Mouse (Mus musculus): ENCODE data around the gene Cd101. TPM values are rescaled to one million over a fixed set of nuclear protein-coding genes. Genes with fewer than 3 reads are reported as not detected.

Cd101 gene
- total RNA-seq, 2 experiments from 2014 or later: 0.38 to 0.42 TPM

DNA sequence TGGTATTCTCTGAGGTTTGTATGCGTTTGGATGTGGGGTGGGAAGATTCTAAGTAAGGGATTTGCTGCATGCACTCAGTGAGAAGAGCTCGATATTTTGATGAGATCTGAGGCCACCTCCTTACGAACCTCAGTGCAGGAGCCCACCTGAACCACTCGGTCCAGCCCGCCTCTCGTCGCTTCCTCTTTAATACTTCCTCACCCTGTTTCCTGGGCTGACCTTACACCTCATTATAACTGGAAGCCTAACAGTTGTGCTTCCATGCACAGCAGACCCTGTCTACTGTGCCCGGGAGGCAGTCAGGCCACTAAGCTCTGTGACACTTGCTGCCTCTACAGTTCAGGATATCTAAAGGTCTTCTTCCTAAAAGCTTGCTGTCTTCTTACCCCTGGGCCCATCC is 50.1 kb downstream of the Cd101 start:
- Histone ChIP-seq H3K4me3 (no peak overlapping the region), H3K27ac (no peak overlapping the region)
- no peak for DNase-seq (ENCODE audit: low spot score in 2 of 2)
- TF ChIP-seq CTCF (conservative IDR thresholded peaks at IDR 0.05): no peak

DNA sequence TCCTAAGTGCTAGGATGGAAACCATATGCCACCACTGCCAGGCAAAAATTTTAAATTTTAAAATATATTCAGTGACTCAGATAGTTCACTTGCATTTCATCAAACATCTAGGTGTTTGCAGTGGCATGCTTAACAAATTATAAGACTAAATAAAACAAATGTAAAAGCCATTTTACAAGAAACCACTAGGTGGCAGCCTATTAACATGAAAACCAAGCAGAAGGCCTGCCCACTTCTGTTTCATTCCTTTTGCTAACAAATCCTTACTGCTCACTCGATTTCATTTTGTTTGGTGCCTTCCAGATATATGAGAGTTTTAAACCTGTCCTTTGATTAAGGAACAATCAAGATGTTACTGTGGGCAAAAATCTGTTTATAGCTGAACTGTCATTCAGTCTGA is 55.5 kb downstream of the Cd101 start:
- peak; percentile 91 for TF ChIP-seq CTCF (conservative IDR thresholded peaks at IDR 0.05)
- H3K4me3 ChIP-seq: no peak overlapping the region
- DNase-seq (ENCODE audit: low spot score in 2 of 2): peak; percentile 55 to 66
- H3K27ac ChIP-seq: no peak overlapping the region

DNA sequence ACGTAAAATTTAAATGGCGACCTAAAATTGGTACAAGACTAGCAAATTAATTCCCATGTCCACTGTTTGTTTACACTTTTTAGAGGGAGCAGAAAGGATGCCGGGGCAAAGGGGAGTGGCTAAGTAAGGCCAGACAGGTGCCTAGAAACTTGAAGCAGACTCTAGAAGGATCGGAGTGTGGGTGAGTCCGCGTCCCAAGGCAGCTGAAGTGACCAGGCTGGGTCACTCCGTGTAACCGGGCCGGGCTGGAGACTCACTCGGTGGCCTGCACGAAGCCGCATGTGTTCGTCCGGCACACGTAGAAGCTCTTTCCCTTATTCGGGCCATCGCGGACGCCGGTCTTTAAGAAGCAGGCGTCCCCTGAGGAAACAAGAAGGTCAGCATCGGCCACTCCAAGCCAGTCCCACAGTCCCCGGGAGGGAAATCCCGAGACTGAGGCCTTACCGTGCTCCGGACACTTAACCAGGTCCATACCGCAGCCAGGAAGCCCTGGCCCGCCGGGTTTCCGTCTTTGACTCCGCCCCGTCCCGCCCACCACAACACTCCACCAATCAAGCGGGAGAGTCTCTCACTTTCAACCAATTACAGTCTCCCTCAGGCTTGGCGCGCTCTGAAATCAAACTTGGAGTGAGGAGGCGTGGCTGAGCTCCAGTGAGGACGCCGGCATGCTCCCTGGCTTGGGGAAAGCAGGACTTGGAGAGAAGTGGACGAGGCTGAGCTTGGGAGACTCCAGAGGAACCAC is 60.0 kb downstream of the Cd101 start, which contains the start of gene Ttf2:
Gene Ttf2, minus strand, starts transcription at position 488 of the 742 bp plus-strand sequence.
- Histone ChIP-seq H3K27ac (no peak within 1 kb of the TSS), H3K4me3 (peak within 1 kb of the TSS; percentile 67)
- TF ChIP-seq CTCF (conservative IDR thresholded peaks at IDR 0.05): no peak
- peak; percentile 88 to 89 for DNase-seq (ENCODE audit: low spot score in 2 of 2)

DNA sequence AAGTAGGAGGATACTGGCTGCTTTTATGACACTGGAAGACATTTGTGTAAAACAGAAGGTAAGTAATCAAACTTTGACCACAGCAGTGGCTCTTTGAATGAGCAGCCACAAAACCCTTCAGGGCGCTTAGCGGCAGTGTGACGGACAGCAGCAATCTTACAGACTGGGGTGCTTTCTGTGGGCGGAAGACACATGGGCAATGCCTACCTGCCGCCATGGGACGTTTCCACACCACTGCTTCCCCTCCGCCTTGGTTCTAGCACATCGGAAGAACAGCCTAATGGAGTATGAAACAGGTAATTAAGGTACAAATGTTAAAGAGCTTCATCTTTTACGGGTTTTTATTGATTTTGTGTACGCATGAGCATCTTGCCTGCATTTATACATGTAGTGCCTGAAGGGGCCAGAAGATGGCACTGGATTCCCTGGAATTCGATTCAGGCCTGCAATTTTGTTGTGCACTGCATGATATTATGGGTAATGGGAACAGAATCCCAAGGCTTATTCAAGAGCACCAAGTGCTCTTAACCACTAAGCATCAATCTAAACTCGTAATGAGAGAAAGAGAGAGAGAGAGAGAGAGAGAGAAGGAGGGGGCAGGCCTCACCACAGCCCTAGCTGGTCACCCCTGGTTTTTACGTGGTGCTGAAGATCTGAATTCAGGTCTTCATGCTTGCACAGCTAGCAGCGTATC is 65.4 kb downstream of the Cd101 start:
- Histone ChIP-seq H3K4me3 (no peak overlapping the region), H3K27ac (no peak overlapping the region)
- DNase-seq (ENCODE audit: low spot score in 2 of 2): peak; percentile 54 to 79
- TF ChIP-seq CTCF (conservative IDR thresholded peaks at IDR 0.05): peak; percentile 86

DNA sequence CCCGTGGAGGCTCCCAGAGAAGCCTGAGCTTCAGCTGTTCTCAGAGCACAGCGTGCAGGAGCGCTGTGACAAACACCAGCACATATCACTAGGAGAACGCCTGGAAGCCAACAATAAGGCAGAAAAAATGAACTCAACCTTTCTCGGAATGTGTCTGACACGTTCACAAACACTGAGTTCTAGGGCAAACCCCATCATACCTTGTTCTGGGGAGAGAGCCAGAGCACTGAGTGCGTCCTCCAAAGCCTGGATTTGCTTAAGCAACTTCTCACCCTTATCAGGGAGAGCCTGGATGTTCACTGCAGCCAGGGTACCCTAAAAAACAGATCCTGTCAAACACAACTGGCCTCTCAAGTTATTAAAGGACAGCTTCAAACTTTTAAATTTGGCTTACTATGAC is 67.9 kb downstream of the Cd101 start:
- TF ChIP-seq CTCF (conservative IDR thresholded peaks at IDR 0.05): no peak
- Histone ChIP-seq H3K4me3 (no peak overlapping the region), H3K27ac (no peak overlapping the region)
- no peak for DNase-seq (ENCODE audit: low spot score in 2 of 2)

DNA sequence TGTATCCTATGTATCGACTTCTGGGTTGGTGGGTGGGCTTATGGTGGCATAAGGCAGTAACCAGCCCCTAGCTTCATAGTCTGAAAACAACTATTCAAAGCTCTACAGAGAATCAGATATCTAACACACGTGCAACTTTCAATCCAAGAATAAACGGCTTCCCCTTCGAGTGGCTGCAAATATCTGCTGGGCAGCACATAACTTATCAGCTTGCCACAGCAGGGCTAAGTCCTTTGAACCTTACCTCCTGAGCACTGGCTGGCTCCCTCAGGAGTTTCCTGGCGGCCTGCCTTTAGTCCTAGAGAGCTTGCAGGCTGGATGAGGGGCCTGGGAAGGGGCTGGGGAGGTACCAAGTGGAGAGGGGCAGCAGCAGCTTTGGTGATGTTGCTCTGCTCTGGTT is 68.3 kb downstream of the Cd101 start:
- no peak for DNase-seq (ENCODE audit: low spot score in 2 of 2)
- Histone ChIP-seq H3K4me3 (no peak overlapping the region), H3K27ac (no peak overlapping the region)
- TF ChIP-seq CTCF (conservative IDR thresholded peaks at IDR 0.05): no peak

DNA sequence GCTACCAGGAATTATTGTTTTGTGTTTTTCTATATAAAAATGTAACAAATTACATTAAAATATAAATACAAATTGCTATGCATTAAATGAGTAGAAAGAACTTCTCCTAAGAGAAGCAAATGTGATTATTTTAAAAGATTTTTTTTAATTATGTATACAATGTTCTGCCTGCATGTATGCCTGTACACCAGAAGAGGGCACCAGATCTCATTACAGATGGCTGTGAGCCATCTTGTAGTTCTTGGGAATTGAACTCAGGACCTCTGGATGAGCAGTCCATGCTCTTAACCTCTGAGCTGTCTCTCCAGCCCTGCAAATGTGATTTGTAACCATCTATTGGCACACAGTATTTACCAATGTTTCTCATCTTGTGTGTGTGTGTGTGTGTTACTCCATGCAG is 74.7 kb downstream of the Cd101 start:
- TF ChIP-seq CTCF (conservative IDR thresholded peaks at IDR 0.05): peak; percentile 67
- no peak overlapping the region for H3K27ac ChIP-seq
- no peak for DNase-seq (ENCODE audit: low spot score in 2 of 2)
- H3K4me3 ChIP-seq: no peak overlapping the region

DNA sequence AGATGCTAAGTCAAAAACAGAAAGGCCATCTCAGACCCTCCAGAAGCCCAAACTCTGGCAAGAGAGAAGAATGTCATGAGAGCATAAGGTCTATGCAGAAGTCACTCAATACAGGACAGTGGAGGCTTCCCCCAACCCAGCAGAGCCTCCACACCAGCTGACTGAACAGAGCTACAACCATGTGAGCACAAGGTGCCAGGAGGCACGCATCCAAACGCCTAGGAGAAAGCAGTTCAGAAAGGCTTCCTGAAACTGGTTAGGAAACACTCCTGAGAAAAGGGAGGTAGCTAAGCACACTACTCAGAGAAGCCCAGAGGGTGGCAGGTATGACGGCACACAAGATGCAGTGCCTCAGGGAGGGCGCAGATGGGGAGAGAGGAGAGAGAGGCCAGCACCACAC is 77.8 kb downstream of the Cd101 start:
- no peak overlapping the region for H3K27ac ChIP-seq
- DNase-seq (ENCODE audit: low spot score in 2 of 2): peak in 1 of 2 experiments; percentile 51
- TF ChIP-seq CTCF (conservative IDR thresholded peaks at IDR 0.05): no peak

DNA sequence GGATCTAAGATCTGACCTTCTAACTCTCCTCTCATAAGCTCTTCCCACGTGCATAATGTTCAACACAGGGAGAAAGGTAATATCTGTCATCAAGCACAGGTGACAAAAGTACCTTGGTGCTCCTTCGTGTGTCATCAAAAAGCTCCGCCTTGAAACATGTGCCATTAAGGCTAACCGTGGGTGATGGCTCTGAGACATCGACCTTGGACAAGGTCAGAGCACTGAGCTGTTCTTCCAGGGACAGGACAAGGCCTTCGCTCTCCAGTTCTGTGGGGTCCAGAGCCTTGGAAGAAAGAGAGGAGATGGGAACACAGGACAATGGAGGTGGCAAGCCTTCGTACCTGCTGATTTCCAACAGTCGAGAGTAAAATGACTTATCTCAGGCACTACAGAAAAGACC is 82.1 kb downstream of the Cd101 start:
- Histone ChIP-seq H3K4me3 (no peak overlapping the region), H3K27ac (no peak overlapping the region)
- no peak for TF ChIP-seq CTCF (conservative IDR thresholded peaks at IDR 0.05)
- DNase-seq (ENCODE audit: low spot score in 2 of 2): no peak

More for the DNA sequence above, 77.8 kb downstream of the Cd101 start:
- no peak overlapping the region for H3K4me3 ChIP-seq

Other genes starting within 250 kb of the Cd101 start
- gene Vtcn1, start 204.1 kb downstream of the Cd101 start, total RNA-seq (2021): not detected
- gene Trim45, start 107.4 kb downstream of the Cd101 start, total RNA-seq (2021): 1 to 10 TPM; 7.9 to 8.4 TPM
- gene Ttf2, start 59.9 kb downstream of the Cd101 start, total RNA-seq (2021): 1 to 10 TPM; 1.6 to 1.8 TPM
- 10 to 100 TPM; 10.4 to 11.0 TPM for gene Ptgfrn, start 80.7 kb upstream of the Cd101 start, total RNA-seq (2021)